Mouse (Mus musculus) heart, postnatal 14 days (tissue): ENCODE measurements around the gene Gm37240. TPM values are rescaled to one million over a fixed set of nuclear protein-coding genes. Genes with fewer than 3 reads are reported as not detected.

Source experiments
- DNase-seq, 2 experiments: peaks; one replicate each; pipeline ENCODE4 v3.0.0; 2021 to 2022
- intact Hi-C: fragments of 180-260 bp; cut with DNase I; formaldehyde crosslinking; loops from one replicate; pipeline ENCODE4 v1.15.1; 2025
- total RNA-seq, 2 experiments: library from RNA; stranded (reverse); gene quantifications; 2 replicates each; pipeline ENCODE4 v1.2.3; 2021

Gene Gm37240
- total RNA-seq, 2 experiments from 2014 or later, result 39.0 to 42.7 TPM

DNA sequence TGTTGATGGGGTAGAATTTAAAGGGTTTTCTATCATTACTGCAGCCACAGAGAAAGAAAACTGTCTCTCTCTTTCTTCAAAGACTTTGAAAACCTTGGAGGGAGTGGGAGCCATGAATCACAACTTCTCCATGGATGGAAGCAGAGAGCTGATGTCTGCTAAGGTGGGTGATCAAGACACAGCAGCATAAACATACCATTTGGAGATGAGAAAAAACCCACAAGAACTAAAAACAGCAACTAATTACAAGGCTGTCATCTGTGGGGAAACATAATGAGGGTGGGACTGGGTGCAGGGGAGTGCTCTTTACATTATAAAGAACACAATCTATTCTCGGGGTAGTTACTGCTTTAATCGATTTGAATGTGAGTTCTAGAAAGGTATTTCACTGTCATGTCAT is 622.4 kb downstream of the Gm37240 start:
- intact Hi-C loops, result no loop called here
- DNase-seq, result no peak

DNA sequence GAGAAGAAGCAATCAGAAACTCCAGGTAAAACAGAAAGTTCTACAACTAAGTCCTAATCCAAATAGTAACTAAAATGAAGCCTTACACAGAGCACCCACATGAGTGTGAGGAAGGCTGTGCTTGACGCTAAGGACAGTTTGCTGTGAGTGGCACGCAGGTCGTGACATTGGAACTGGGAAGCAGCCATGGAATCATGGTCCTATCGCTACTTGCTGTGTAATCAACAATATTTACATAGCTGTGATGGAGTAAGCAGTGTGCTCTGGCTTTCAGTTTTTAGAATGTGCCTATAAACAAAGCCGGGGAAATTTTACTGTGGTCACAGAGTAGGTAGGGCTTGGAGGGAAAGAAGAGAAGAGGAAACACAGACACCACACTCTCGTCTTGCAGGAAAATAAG is 622.8 kb downstream of the Gm37240 start:
- peak in 1 of 2 experiments; percentile 12 for DNase-seq
- intact Hi-C loops, result no loop called here

DNA sequence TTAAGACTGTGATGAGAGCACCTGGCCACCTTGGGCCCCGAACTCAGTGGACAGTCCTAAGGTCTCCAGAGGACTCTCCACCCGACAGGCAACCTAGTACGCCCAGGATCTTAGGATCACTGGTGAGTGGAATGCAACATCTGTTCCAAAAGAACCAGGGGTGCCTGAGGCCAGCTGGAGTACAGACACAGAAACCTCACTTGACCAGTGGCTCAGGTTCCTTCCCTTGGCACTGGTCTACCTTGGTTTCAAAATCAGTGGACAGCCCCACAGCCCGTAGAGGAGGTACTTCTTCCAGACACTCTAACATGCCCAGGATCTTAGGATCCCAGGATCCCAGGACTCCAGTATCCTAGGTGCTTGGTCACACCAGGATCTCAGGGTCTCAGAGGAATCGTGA is 632.8 kb downstream of the Gm37240 start:
- intact Hi-C loops, result no loop called here
- no peak for DNase-seq

DNA sequence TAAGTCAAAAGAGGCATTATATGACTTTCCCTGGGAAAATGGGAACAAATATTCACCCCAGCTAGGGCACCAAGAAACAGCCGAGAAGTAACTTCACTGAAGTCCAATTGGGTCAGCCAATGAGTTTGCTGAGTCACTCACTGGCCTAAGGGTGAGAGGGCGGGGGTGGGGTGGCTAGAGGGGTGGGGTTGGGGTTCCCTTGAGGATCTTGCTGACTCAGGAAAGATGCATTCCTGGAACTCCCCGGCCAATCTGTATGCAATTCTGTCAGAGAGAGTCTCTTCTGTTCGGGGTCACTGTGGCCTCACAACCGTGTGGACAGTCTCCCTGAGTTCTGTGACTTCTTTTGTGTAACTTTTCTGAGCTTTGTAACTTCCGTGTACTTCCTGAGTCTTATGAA is 635.7 kb downstream of the Gm37240 start:
- no peak for DNase-seq
- intact Hi-C loops, result no loop called here

DNA sequence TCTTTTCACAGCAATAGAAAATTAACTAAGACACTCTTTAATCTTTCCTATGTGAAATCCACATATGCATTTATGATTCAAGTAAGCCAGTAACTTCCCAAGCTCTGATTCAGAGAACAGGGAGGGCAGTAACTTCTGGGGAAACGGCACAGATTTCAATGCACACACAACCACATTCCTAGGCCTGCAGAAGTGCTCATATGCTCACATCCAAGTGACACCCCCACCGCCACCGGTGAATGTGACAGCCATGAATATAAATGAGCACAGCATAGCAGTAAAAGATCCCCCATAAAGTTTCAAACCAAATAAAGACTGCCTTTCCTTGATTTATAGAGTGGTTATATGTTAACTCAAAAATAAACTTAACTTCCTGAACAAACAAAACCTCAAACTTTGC is 641.2 kb downstream of the Gm37240 start:
- intact Hi-C loops, result no loop called here

DNA sequence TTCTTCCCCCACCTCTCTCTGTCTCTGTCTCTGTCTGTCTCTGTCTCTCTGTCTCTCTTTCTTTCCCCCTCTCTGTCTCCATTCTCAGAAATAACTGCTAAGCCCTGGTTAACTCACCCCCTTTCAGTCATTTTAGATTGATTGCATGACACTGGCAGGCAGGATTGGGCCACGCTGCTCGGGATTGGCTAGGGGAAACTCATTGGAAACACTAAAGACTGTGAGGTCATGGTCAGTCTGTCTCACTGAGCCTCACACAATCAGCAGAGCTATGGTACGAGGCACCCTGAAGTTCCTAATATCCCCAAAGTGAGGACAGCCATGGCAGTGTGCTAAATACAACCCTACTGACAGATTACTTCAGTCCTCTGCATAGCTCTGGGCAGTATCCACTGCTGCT is 650.8 kb downstream of the Gm37240 start:
- no peak for DNase-seq
- intact Hi-C loops, result no loop called here

More for the DNA sequence above, 641.2 kb downstream of the Gm37240 start:
- no peak for DNase-seq

DNA sequence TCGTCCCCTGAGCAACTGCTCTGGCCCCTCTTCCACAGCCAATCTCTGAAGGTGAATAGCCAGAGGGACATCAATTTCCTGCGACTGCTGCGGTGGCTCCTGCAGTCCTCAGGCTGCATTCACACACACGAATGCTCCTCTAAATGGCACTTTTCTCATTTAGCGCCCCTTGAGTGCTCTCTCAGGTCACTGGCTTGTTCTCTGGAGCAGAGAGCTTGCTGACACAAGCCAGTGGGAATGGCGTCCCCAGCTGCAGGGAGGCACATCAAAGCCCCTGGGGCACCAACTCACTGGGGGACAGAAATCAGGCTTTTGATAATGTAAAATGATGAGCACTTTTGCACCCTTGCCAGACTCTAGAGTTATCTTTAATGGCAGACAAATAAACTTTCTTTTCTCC is 654.5 kb downstream of the Gm37240 start:
- no peak for DNase-seq
- intact Hi-C loops, result no loop called here

DNA sequence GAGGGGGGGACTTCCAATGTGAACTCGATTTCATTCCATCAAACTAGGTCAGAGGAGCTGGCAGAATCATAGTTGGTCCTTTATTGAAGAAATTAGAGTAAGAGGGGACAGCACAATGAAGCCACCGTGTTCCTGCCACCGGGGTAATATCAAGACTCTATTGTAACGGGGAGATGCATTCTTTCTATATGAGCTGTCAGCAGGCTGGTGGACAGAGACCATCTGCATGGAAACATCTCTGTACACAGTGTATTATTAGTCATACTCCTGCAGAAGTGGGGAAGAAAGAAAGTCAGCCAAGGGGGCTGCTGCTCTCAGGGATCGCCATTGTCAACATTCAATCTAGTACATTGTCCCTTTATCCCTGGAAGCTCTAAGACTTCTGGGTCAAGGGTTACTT is 665.3 kb downstream of the Gm37240 start:
- intact Hi-C loops, result no loop called here
- DNase-seq, result no peak

DNA sequence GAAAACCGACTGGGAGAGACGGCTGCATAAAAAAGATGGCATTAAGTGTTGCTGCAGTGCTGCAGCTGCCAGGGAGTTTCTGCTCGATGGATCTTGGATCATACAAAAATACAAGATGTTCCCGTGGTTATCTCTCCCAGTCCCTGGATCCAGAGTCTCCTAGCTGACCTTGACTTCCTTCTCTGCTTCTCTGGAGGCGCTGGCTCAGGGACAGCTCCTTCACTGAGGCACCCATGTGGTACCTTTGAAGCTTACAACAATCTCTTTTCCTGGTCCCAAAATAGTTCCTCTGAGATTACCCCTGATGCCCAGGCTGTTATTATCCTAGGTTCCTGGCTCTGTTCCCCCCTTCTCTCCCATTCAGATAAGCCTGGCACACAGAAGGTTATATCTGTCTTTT is 672.4 kb downstream of the Gm37240 start:
- intact Hi-C loops, result loop anchor here (10.0 kb wide), 1 partner anchor 130 kb away; no protein-coding TSS in a partner anchor
- peak; percentile 9 to 24 for DNase-seq

DNA sequence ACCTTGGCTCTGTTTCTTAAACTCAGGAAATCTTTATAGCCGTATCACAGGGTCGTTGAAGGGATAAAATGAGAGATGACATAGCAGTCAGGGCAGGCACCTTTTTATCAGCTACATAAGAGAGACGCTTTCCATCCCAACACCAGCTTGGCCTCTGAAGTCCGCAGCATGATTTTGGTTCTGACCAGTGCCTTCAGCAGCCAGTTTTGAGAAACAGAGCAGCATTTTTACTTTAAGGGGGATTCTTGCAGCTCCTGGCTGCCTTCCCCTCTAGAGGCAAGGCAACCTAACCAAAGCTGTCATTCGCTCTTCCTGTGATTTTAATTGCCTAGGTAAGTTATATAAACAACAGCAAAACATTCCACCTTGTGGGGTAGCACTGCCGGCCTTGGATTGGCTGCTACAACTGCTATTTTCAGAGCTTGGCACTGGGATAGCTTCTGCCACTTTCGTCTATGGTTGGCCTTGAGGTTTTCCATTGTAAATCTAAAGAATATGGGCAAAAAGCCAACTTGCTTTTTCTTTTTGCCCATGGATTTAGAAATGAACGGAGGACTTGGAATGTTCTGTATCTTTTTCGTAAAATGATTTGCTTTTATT is 674.5 kb downstream of the Gm37240 start:
- DNase-seq, result peak in 1 of 2 experiments; percentile 18
- intact Hi-C loops, result loop anchor here (10.0 kb wide), 1 partner anchor 132 kb away; no protein-coding TSS in a partner anchor

DNA sequence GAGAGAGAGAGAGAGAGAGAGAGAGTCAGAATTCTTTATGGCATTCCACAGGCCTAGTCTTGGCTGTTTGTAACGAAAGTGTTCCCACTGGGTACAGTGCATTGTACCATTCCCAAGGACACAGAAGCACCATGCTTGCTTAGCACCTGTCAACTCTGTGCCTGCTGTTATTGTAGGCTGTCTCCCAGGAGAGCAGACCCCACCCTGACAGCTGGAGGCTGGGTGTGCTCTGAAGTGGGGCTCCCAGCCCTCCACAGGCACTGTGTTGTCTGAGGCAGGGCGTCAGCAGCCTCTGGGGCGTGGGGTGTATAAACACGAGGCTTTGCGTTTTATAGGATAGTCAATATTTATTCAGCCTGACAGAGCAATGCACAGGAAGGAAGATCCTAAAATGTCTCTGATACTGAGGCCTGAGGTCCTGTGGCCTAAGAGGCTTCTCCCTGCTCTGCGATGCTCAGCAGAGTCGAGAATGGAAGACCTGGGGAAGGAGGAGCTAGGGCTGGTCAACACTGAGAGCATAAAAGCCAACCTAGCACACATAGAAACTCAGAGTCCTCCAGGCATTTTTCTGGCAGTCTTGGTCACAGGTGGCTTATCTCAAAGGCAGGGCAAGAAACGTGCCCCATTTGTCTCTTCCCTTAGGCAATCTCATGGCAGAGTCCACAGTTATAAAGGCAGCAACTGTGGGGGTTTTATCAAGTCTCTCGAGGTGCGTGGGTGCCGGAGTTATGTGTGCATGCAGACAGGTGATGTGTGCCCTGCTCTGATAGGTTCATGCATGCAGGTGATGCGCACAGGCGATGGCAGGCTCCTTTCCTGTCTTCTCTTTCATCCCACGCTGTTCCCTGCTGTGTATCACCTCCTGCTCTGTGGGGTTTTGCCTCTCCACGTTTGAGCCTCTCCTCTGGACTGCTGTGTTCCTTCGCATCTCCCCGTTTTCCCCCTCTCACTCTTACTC is 677.2 kb downstream of the Gm37240 start:
- DNase-seq, result no peak
- intact Hi-C loops, result loop anchor here (10.0 kb wide), 1 partner anchor 135 kb away; no protein-coding TSS in a partner anchor

DNA sequence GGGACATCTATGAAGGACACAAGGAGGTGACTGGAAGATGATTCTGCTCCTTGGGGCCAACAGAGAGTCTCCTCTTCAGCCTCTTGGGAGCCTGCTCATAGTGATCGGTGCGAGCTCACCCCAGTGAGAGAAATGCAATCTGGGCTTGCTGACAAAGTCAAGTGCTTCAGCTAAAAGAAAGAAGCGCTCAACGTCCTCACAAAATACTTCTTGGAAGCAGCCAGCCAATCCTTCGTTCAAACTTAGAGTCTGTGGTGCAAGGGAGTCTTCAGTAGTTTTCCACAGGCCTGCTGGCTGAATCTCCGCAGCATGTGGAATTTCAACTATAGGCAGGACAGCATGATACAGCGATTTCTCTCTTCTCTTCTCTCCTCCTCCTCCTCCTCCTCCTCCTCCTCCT is 680.8 kb downstream of the Gm37240 start:
- intact Hi-C loops, result no loop called here
- no peak for DNase-seq

DNA sequence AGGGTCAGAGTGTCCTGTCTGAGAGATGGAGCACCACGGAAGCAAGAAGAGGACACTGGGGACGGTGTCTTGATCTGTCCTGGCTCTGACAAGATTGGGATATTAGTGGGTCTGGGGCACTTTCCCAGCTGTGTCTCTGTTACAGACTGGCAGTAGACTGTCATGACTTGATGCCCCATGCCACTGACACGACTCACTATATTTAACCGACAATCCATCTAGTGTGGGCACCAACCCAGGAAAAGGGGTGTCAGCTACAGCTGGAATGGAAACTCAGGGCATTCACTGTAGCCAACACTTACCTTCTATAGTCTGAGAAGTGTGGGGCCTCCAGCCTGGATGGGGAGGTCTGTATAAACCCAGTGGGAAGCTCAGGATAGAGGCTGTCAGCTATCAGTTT is 681.4 kb downstream of the Gm37240 start:
- DNase-seq, result no peak
- intact Hi-C loops, result no loop called here

DNA sequence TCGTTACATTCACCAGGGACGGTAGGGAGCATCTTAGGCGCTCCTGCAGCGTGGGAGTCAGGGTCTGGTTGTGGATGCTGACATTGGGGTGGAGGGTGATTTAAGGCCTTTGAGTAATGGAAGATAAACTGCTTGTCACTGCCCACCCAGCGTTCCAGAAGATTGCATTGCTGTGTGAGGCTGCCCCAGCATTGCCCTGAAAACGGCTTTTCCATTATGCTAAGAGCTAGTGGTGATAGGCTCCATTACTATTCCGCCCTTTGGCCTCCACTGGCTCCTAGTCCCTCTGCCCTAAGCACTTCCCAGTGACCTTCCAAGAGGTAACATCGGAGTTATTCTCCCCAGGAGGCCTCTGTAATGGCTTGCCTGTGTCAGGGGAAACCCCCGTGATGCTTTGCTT is 683.7 kb downstream of the Gm37240 start:
- intact Hi-C loops, result no loop called here
- DNase-seq, result no peak

DNA sequence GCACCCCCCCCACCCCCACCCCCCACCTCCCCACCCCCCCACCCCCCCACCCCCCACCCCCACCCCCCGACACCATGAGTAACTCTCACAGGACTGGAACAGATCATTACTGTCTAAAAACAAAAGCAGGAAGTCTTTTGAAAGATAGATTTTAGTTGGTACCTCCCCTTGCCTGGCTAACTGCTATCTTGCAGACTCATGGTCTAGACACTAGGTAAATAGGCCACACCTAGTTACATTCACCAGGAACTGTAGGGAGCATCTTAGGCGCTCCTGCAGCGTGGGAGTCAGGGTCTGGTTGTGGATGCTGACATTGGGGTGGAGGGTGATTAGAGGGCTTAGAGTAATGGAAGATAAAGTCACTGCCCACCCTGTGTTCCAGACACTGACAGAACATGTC is 684.6 kb downstream of the Gm37240 start:
- no peak for DNase-seq
- intact Hi-C loops, result no loop called here

DNA sequence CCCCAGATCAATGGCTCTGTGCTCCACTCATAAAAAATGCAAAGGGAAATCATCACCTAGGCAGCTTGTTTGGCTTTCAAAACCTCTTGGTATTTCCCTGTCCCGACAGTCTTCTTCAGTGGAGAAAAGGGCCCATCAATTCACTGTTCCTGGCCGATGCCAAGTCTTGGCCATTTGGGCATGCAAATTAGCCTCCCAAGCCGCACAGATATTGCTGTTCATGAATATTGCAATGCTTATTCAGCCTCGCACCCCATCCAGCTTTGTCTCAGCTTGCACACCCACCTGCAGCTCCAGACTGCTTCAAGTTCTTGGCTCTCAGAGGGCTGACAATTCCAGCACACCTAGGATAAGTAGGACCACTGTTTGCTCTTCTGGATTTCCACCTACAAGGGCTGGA is 685.5 kb downstream of the Gm37240 start:
- intact Hi-C loops, result no loop called here
- DNase-seq, result no peak

DNA sequence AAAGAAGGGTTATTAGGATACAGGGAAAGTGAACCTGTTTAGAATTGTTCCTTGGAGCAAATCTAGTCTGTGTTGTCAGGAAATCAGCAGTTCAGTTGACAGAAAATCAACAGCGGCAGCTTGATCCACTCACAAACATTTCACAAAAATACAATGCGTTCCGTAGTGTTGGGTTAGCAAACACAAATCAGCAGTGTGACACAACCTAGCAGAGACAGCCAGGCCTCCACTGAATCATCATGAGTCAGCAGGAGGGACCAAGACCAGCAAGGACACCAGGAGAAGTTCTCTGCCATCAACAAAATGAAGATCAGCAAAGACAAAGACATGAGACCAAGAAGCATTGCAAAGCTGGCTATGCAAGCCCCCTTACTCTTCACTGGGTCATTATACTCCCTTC is 688.8 kb downstream of the Gm37240 start:
- no peak for DNase-seq
- intact Hi-C loops, result no loop called here

DNA sequence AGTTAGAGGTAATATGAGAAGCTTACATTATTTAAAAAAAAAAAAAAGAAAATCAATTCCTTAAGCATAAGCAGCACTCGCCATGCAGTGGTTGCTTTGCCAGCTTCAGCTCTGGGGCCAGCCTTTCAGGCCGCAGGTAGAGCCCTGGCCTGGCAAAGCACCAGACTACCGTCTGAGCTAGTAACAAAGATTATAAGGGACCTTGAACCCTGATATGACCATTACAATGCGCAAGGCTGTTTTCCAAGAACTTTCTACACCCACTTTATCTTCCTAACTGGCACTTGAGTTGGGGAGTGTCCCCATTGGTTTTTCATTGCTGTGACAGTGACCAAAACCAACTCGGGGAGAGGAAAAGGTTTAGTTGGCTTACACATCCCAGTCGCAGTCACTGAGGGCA is 690.2 kb downstream of the Gm37240 start:
- no peak for DNase-seq
- intact Hi-C loops, result no loop called here

DNA sequence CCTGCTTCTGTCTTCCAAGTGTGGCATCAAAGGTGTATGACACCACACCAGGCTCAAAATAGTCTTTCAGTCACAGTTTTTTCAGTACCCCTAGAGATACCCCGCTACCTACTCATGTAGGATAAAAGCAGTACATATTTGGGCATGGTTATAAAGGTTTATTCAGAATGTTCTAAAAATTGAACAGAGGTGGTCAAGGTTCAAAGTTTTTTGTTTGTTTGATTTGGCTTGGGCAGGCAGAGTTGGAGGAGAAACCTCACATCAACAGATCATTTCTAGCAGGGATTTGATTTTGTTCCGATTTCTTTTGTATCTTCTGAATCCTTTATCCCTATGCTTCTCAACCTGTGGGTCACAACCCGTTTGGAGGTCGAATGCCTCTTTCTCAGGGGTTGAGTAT is 690.7 kb downstream of the Gm37240 start:
- no peak for DNase-seq
- intact Hi-C loops, result no loop called here

DNA sequence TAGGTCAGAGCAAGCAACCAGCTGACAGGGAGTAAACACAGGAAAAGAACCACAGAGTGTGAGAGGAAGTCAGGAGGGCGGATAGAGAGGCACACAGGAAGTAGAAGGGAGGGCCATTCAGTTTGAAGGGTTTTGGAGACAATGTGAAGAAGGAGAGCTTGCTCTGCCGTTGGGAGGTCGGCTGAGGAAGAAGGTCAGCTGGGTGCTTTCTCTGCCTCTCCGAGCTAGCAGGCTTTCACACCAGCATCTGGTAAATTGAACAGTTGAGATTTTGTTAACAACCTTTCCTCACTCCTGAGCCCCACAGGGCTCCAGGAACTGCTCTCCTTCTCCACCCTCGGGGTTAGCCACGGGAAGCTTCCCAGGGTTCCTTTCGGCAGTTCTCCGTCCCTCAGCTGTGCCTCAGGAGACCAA is 692.2 kb downstream of the Gm37240 start:
- DNase-seq, result peak; percentile 11 to 37
- intact Hi-C loops, result no loop called here

DNA sequence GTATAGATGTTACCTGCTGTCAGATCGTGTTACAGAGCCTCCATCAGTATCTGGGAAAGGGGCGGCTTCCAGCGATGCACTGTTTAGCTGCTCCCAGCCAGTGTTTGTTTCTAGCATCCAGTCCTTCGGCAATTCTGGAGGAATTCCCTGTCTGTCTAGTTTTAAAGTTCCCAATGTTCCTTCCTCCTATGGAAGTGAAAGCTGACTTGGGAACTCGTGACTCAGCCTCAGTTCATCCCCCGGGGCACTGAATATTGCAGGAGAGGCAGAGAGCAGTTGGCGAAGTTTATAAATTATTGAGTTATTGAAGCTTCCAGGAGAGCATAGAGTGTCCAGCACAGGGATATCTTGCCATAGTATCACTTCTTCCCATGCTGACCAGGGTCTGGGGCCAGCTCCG is 697.5 kb downstream of the Gm37240 start:
- intact Hi-C loops, result no loop called here
- DNase-seq, result no peak

DNA sequence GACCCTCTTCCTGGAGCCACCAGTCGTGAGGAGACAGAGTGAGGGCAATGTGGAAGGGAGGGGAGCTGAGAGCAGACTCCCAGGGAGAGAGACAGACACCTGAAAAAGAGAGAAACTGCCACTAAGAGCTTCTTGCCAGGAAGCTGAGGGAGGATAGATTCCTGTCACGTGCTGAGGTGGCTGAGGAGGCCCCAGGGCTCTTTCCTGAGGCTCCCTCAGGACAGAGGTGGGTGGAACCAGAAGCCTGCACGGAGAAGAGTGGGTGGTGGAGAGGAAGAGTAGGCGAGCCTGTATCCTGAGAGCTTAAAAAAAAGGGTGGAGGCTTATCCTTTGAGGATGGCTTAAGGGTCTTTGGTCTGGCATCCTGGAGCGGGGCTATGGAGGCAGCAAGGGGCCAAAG is 699.0 kb downstream of the Gm37240 start:
- DNase-seq, result no peak
- intact Hi-C loops, result no loop called here
